Mouse (Mus musculus) forebrain, embryonic 12.5 days (tissue): ENCODE results near the gene Tdrd9. TPM values are rescaled to one million over a fixed set of nuclear protein-coding genes. Genes with fewer than 3 reads are reported as not detected.

Experiments used
- ATAC-seq: fragments of 200-750 bp; cut with Nextera tagmentation; 2 replicates; pipeline ENCODE4 v1.8.0; 2017; ENCODE audit warnings: moderate TSS enrichment; ENCODE audit not compliant: low FRiP score
- H3K27ac ChIP-seq: fragments of 300-500 bp; sonication (generic); 2 replicates; pipeline ENCODE4 v1.5.1; 2016; ENCODE audit warnings: mild to moderate bottlenecking
- H3K27me3 ChIP-seq: fragments of 300-500 bp; sonication (generic); 2 replicates; pipeline ENCODE4 v1.6.1; 2016; ENCODE audit warnings: mild to moderate bottlenecking
- H3K36me3 ChIP-seq: fragments of 300-500 bp; sonication (generic); replicated peaks from 2 replicates; pipeline ENCODE4 v1.6.1; 2016; ENCODE audit warnings: mild to moderate bottlenecking
- H3K4me1 ChIP-seq: fragments of 300-500 bp; sonication (generic); 2 replicates; pipeline ENCODE4 v1.6.1; 2016
- H3K4me2 ChIP-seq: fragments of 300-500 bp; sonication (generic); 2 replicates; pipeline ENCODE4 v1.6.1; 2016; ENCODE audit warnings: mild to moderate bottlenecking, moderate library complexity
- H3K4me3 ChIP-seq: fragments of 300-500 bp; sonication (generic); replicated peaks from 2 replicates; pipeline ENCODE4 v1.5.1; 2016; ENCODE audit warnings: mild to moderate bottlenecking
- H3K9ac ChIP-seq: fragments of 300-500 bp; sonication (generic); 2 replicates; pipeline ENCODE4 v1.6.1; 2016; ENCODE audit warnings: mild to moderate bottlenecking
- H3K9me3 ChIP-seq: fragments of 300-500 bp; sonication (generic); 2 replicates; pipeline ENCODE4 v1.6.1; 2016
- WGBS: fragments of 180-500 bp; shearing (Covaris S2); methylation state at CpG from one replicate; pipeline ENCODE4 v1.1.7; 2016; 5-methylcytosine and 5-hydroxymethylcytosine counted together
- polyA plus RNA-seq: library from polyadenylated mRNA; unstranded; fragments of >200 nt; fragmentation: Nextera tagmentation; extraction: Ambion mirVana; gene quantifications from 2 replicates; pipeline ENCODE4 v1.2.1, GENCODE M21; 2016

The Tdrd9 gene
- polyA plus RNA-seq, result 1.2 and 2.0 TPM in 2 replicates

- WGBS, result 91% methylated on average over 18 of the region's 18 CpGs
- H3K9ac ChIP-seq, result no peak within 1 kb of the TSS
- ATAC-seq, result no peak
Measured at GRCm38 (mm10) chr12:111971231-111971686, at the start of gene Tdrd9. Gene Tdrd9, plus strand, starts transcription at chr12:111971559.

GRCm38 (mm10) chr12:111923117-111923516, 48.2 kb upstream of the Tdrd9 start:
- H3K36me3 ChIP-seq, result no peaks in the 10 kb centered on the region

More at GRCm38 (mm10) chr12:111971231-111971686, at the start of gene Tdrd9:
- Histone ChIP-seq H3K4me2 (no peak within 1 kb of the TSS), H3K36me3 (no peaks in the 10 kb centered on the region), H3K27me3 (no peaks in the 10 kb centered on the region), H3K4me1 (peaks cover 5% of the 10 kb centered on the region), H3K9me3 (no peaks in the 10 kb centered on the region), H3K4me3 (no peak within 1 kb of the TSS), H3K27ac (no peak within 1 kb of the TSS)

DNA sequence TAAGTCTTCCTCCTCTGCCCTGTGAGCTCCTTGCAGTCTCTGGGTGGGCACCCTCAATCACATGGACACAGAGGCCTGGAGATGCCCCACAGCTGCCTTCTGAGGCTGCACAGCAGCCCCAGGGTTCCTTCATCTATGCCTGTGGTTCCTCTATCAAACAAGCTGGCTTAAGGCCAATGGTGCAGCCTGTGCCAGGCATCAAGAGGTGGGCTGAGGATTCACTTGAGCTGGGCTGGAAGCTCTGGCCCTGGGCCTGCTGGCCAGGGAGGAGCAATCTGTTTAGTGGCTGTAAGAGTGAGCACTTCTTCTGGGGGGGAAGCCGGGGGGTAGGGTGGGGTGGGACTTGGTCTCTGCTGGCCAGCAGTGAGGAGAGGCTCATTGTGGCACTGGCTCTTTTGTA, 44.0 kb upstream of the Tdrd9 start:
- no peak overlapping the region for H3K4me2 ChIP-seq
- H3K36me3 ChIP-seq, result no peaks in the 10 kb centered on the region
- no peaks in the 10 kb centered on the region for H3K27me3 ChIP-seq
- no peak overlapping the region for H3K9ac ChIP-seq
- no peak overlapping the region for H3K4me3 ChIP-seq
- peaks cover 2% of the 10 kb centered on the region; the same call in 1 of the 2 replicates for H3K4me1 ChIP-seq
- no peak overlapping the region for H3K27ac ChIP-seq
- H3K9me3 ChIP-seq, result no peaks in the 10 kb centered on the region
- WGBS, result 91% methylated on average over 1 of the region's 1 CpGs
- ATAC-seq, result no peak

More at GRCm38 (mm10) chr12:111923117-111923516, 48.2 kb upstream of the Tdrd9 start:
- WGBS, result 90% methylated on average over 6 of the region's 6 CpGs
- no peak overlapping the region for H3K27ac ChIP-seq
- H3K9me3 ChIP-seq, result no peaks in the 10 kb centered on the region
- H3K4me2 ChIP-seq, result no peak overlapping the region
- no peak for ATAC-seq
- no peak overlapping the region for H3K9ac ChIP-seq
- H3K4me1 ChIP-seq, result no peaks in the 10 kb centered on the region
- no peak overlapping the region for H3K4me3 ChIP-seq
- no peaks in the 10 kb centered on the region for H3K27me3 ChIP-seq

DNA sequence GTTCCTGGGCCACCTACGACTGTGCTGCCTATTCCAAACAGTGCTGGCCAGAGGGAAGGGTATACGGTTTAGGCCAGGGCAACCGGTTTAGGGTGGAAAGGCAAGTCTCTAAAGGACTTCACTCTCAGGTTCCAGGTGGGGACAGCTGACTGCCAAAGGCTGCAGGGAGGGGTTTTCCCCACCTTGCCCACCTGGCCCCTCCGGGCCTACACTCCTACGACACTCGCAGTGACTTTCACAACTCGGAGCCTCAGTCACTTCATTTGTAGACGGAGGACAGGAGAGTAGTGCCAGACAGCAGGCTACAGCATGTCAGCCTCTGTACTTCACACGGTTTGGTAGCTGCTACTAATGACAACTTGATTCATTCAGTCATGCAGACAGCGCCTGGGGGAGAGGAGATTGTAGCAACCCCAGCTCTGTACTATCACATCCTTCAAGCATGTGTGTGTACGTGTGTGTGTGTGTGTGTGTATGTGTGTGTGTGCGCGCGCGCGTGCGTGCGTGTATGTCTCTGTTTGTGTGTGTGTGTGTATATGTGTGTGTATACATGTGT, 42.9 kb upstream of the Tdrd9 start:
- Histone ChIP-seq H3K4me1 (peaks cover 6% of the 10 kb centered on the region; the same call in 1 of the 2 replicates), H3K36me3 (no peaks in the 10 kb centered on the region), H3K27ac (no peak overlapping the region), H3K27me3 (no peaks in the 10 kb centered on the region), H3K9ac (no peak overlapping the region), H3K4me3 (no peak overlapping the region), H3K4me2 (no peak overlapping the region), H3K9me3 (no peaks in the 10 kb centered on the region)
- no peak for ATAC-seq
- 87% methylated on average over 18 of the region's 18 CpGs for WGBS

DNA sequence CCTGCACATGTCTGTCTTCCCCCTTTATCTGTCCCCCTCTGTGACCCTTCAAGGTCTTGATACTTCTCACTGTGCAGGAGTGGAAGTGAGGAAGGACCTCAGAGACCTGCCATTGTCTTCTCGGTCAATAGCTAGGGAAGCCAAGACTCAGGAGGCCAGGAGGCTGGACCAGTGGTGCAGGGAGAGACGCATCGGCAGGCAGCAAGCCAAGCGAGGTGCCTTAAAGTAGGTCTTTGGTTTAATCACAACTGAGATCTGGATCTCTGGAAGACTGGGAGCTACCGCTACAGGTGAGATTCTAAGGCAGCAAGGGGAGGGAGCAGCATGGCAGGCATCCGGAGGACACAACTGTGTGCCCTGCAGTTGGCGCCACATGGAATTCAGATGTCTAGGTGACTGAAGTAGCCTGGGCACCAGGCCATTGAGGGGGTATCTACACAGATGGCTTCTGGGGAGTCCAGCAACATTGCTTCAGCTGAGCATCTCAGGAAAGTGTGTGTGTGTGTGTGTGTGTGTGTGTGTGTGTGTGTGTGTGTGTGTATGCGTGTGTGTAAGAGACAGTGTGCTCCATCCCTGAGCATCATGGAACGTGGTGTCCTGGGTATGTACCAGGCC, 39.8 kb upstream of the Tdrd9 start:
- Histone ChIP-seq H3K9me3 (no peaks in the 10 kb centered on the region), H3K4me1 (peaks cover 8% of the 10 kb centered on the region), H3K36me3 (no peaks in the 10 kb centered on the region), H3K4me2 (no peak overlapping the region), H3K27me3 (no peaks in the 10 kb centered on the region), H3K27ac (no peak overlapping the region), H3K9ac (no peak overlapping the region), H3K4me3 (no peak overlapping the region)
- ATAC-seq, result no peak
- 89% methylated on average over 9 of the region's 9 CpGs for WGBS

- Histone ChIP-seq H3K4me2 (no peak overlapping the region), H3K27me3 (no peaks in the 10 kb centered on the region; the same call in 1 of the 2 replicates), H3K9ac (no peak overlapping the region), H3K4me1 (peaks cover 17% of the 10 kb centered on the region), H3K27ac (no peak overlapping the region), H3K36me3 (no peaks in the 10 kb centered on the region), H3K9me3 (no peaks in the 10 kb centered on the region), H3K4me3 (no peak overlapping the region)
- no peak for ATAC-seq
- WGBS, result 75% methylated on average over 3 of the region's 3 CpGs
Measured at GRCm38 (mm10) chr12:111932513-111932912, 38.8 kb upstream of the Tdrd9 start.

DNA sequence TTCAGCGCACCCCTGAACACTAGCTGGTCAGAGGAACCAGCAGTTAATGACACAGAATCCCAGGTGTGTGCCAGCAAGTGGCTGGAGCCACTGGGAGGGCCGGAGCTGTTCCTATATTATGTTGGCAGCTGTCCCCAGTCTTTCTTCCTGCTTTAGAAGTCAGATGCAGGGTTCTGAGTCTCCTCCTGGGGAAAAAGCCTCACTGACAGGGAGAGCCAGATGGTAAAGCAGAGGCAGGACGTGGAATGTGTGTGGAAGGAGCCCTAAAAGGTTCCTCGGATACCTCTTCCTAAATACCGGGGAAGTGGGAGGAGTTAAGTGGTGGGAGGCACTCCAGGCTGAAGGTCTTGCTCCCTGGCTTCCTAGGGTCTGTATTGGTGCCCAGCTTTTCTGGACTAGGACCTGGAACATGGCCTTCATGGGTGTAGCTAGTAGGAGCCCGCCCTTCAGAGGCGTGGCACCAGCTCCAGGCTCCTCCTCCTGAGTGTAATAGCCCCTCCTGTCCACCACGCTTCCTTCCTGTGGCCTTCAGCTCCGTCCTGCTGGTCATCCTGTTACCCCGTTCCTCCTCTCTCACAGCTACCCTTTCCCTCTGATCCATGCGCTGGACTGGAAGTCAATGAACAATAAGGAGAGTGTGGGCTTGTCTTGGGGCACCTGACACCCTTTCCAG, 38.2 kb upstream of the Tdrd9 start:
- H3K36me3 ChIP-seq, result no peaks in the 10 kb centered on the region
- no peaks in the 10 kb centered on the region; the same call in 1 of the 2 replicates for H3K27me3 ChIP-seq
- no peak overlapping the region for H3K4me3 ChIP-seq
- no peak overlapping the region for H3K9ac ChIP-seq
- H3K27ac ChIP-seq, result no peak overlapping the region
- ATAC-seq, result no peak
- H3K4me1 ChIP-seq, result peaks cover 21% of the 10 kb centered on the region
- H3K4me2 ChIP-seq, result no peak overlapping the region
- WGBS, result 65% methylated on average over 11 of the region's 11 CpGs
- H3K9me3 ChIP-seq, result no peaks in the 10 kb centered on the region

DNA sequence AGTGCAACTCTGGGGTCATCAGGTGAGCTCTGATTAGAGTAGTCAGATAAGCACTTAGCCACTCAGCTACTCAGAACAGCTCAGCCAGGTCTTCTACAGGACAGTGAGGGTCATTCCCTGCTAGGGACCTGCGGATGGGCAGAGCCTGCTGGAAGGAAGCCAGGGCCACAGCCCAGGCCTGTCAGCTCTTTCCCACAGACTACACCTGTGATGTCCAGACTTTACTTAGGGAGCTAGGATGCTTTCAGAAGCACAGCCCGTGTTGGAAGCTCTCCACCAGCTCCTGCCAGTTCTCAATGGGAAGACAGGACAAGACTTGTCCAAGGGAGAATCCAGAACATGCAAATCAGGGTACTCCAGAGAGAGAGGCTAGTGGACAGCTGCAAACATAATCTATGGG, 37.4 kb upstream of the Tdrd9 start:
- no peaks in the 10 kb centered on the region; the same call in 1 of the 2 replicates for H3K27me3 ChIP-seq
- H3K9ac ChIP-seq, result no peak overlapping the region
- 76% methylated on average over 2 of the region's 2 CpGs for WGBS
- no peaks in the 10 kb centered on the region for H3K9me3 ChIP-seq
- no peak overlapping the region for H3K4me3 ChIP-seq
- no peaks in the 10 kb centered on the region for H3K36me3 ChIP-seq
- H3K4me2 ChIP-seq, result no peak overlapping the region
- no peak overlapping the region for H3K27ac ChIP-seq
- no peak for ATAC-seq
- H3K4me1 ChIP-seq, result peaks cover 21% of the 10 kb centered on the region

GRCm38 (mm10) chr12:111936706-111937550, 34.4 kb upstream of the Tdrd9 start:
- H3K27ac ChIP-seq, result no peak overlapping the region
- H3K4me1 ChIP-seq, result peaks cover 21% of the 10 kb centered on the region
- no peak overlapping the region for H3K9ac ChIP-seq
- no peak overlapping the region for H3K4me3 ChIP-seq
- no peak overlapping the region for H3K4me2 ChIP-seq
- ATAC-seq, result peak; percentile 53; the same call in 1 of the 2 replicates
- H3K36me3 ChIP-seq, result no peaks in the 10 kb centered on the region
- no peaks in the 10 kb centered on the region; the same call in 1 of the 2 replicates for H3K27me3 ChIP-seq
- H3K9me3 ChIP-seq, result no peaks in the 10 kb centered on the region
- WGBS, result 43% methylated on average over 24 of the region's 24 CpGs

- ATAC-seq, result no peak
- Histone ChIP-seq H3K27ac (0 out of 2 replicates have a peak overlapping the region, but pooled peaks have one; percentile 19), H3K27me3 (no peaks in the 10 kb centered on the region; the same call in 1 of the 2 replicates), H3K36me3 (no peaks in the 10 kb centered on the region), H3K4me1 (peaks cover 18% of the 10 kb centered on the region), H3K9ac (no peak overlapping the region), H3K4me2 (no peak overlapping the region), H3K4me3 (no peak overlapping the region), H3K9me3 (no peaks in the 10 kb centered on the region)
- 80% methylated on average over 1 of the region's 1 CpGs for WGBS
Measured at GRCm38 (mm10) chr12:111938623-111939177, 32.7 kb upstream of the Tdrd9 start.

DNA sequence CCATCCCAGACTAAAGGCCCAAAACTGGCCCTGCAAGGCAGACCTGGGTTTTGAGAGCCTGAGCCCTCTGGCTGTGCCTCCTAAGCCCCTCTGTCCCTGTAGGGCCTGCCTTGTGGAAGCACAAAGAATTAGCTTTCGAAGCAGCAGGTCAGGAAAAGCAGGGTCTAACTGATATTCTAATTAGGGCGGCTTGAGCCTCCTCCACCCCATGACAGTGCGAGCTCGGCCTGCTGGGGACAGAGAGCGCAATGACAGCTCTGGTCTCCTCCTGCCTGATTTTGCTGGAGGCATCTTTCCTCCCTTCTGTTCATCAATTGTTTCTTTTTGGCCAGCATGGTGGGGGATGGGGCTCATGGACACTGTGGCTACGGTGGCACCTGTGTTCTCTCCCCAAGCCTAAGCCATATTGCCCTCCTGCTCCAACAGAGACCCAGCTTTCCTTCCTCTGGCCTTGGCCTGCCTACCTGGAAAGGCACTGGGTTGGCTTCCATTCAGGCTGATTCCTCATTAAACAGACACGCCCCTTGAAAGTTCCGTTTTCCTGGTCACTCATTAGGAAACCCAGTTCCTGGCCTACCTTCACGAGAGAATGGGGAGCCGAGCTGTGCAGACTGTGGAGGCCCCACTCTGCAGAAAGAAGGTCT, 27.8 kb upstream of the Tdrd9 start:
- Histone ChIP-seq H3K4me1 (peaks cover 7% of the 10 kb centered on the region), H3K9ac (peak overlapping the region; percentile 12; the same call in 1 of the 2 replicates), H3K4me3 (no peak overlapping the region), H3K36me3 (no peaks in the 10 kb centered on the region), H3K4me2 (no peak overlapping the region), H3K9me3 (no peaks in the 10 kb centered on the region), H3K27me3 (no peaks in the 10 kb centered on the region), H3K27ac (no peak overlapping the region)
- 62% methylated on average over 10 of the region's 10 CpGs for WGBS
- no peak for ATAC-seq
